Mouse (Mus musculus): Measurements from ENCODE around the gene Srsf5. TPM values are rescaled to one million over a fixed set of nuclear protein-coding genes. Genes with fewer than 3 reads are reported as not detected.

Gene Srsf5
- polyA plus RNA-seq, 1 experiment from 2014 or later, result 461 TPM

- no peak overlapping the region for H3K9ac ChIP-seq (ENCODE audit: low read length)
- H3K9me3 ChIP-seq (ENCODE audit: control insufficient read depth, low read length), result no peaks in the 10 kb centered on the region
- ATAC-seq (replicated peaks; ENCODE audit: low FRiP score) (no peak), DNase-seq (ENCODE audit: low spot score) (peak; percentile 37)
- H3K36me3 ChIP-seq (ENCODE audit: control insufficient read depth, insufficient read depth, low read length), result no peaks in the 10 kb centered on the region
- no peak overlapping the region for H3K27ac ChIP-seq (ENCODE audit: low read depth, low read length)
- 90% methylated on average over 11 of the region's 11 CpGs for WGBS
- H3K27me3 ChIP-seq (ENCODE audit: control insufficient read depth, insufficient read depth, low read length), result no peaks in the 10 kb centered on the region
- H3K4me3 ChIP-seq (ENCODE audit: low read depth, low read length), result no peak overlapping the region
- no peaks in the 10 kb centered on the region for H3K4me1 ChIP-seq (replicated peaks; ENCODE audit: control insufficient read depth, insufficient read depth, low read length)
- no peak overlapping the region for H3K4me2 ChIP-seq (ENCODE audit: low read depth, low read length, severe bottlenecking)
These were observed 30.8 kb downstream of the Srsf5 start for GRCm38 (mm10) chr12:80975939-80976671.

- H3K27me3 ChIP-seq (ENCODE audit: control insufficient read depth, insufficient read depth, low read length), result no peaks in the 10 kb centered on the region
- H3K4me1 ChIP-seq (replicated peaks; ENCODE audit: control insufficient read depth, insufficient read depth, low read length), result no peaks in the 10 kb centered on the region
- ATAC-seq (replicated peaks; ENCODE audit: low FRiP score), result no peak
- H3K9ac ChIP-seq (ENCODE audit: low read length), result no peak overlapping the region
- no peak overlapping the region for H3K4me2 ChIP-seq (ENCODE audit: low read depth, low read length, severe bottlenecking)
- H3K27ac ChIP-seq (ENCODE audit: low read depth, low read length), result no peak overlapping the region
- no peaks in the 10 kb centered on the region for H3K36me3 ChIP-seq (ENCODE audit: control insufficient read depth, insufficient read depth, low read length)
- DNase-seq (ENCODE audit: low spot score), result peak; percentile 87
- WGBS, result 0% methylated on average over 7 of the region's 7 CpGs
- no peak overlapping the region for H3K4me3 ChIP-seq (ENCODE audit: low read depth, low read length)
- H3K9me3 ChIP-seq (ENCODE audit: control insufficient read depth, low read length), result no peaks in the 10 kb centered on the region
These were observed 37.0 kb downstream of the Srsf5 start for GRCm38 (mm10) chr12:80982326-80982725.

GRCm38 (mm10) chr12:80983695-80984094 is 38.4 kb downstream of the Srsf5 start:
- Histone ChIP-seq H3K9me3 (ENCODE audit: control insufficient read depth, low read length) (no peaks in the 10 kb centered on the region), H3K4me1 (replicated peaks; ENCODE audit: control insufficient read depth, insufficient read depth, low read length) (no peaks in the 10 kb centered on the region), H3K36me3 (ENCODE audit: control insufficient read depth, insufficient read depth, low read length) (no peaks in the 10 kb centered on the region), H3K9ac (ENCODE audit: low read length) (no peak overlapping the region), H3K4me2 (ENCODE audit: low read depth, low read length, severe bottlenecking) (no peak overlapping the region), H3K27me3 (ENCODE audit: control insufficient read depth, insufficient read depth, low read length) (no peaks in the 10 kb centered on the region), H3K4me3 (ENCODE audit: low read depth, low read length) (no peak overlapping the region), H3K27ac (ENCODE audit: low read depth, low read length) (no peak overlapping the region)
- ATAC-seq (replicated peaks; ENCODE audit: low FRiP score), result no peak
- DNase-seq (ENCODE audit: low spot score), result peak; percentile 37
- WGBS, result 85% methylated on average over 9 of the region's 9 CpGs

DNA sequence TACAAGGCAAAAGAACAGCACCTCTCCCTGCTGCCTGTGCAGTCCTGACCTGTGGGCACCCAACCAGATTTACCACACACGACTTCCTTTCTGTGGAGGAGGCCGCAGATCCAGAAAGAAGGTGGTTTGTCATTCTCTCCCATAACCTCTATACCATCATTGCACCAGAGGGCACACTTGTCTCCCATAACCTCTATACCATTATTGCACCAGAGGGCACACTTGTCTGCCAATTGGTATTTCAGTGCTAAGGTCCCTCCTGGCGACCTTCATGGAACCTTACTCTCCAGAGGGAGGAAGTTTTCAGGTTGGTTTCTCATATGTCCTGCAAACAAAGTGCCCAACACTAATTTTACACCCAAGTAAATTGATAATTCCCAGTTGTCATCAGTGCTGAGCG is 41.3 kb downstream of the Srsf5 start:
- DNase-seq (ENCODE audit: low spot score) (peak; percentile 24), ATAC-seq (replicated peaks; ENCODE audit: low FRiP score) (no peak)
- H3K9ac ChIP-seq (ENCODE audit: low read length), result no peak overlapping the region
- H3K27me3 ChIP-seq (ENCODE audit: control insufficient read depth, insufficient read depth, low read length), result no peaks in the 10 kb centered on the region
- H3K4me1 ChIP-seq (replicated peaks; ENCODE audit: control insufficient read depth, insufficient read depth, low read length), result peaks cover 3% of the 10 kb centered on the region
- no peak overlapping the region for H3K4me3 ChIP-seq (ENCODE audit: low read depth, low read length)
- H3K4me2 ChIP-seq (ENCODE audit: low read depth, low read length, severe bottlenecking), result no peak overlapping the region
- H3K9me3 ChIP-seq (ENCODE audit: control insufficient read depth, low read length), result no peaks in the 10 kb centered on the region
- H3K36me3 ChIP-seq (ENCODE audit: control insufficient read depth, insufficient read depth, low read length), result no peaks in the 10 kb centered on the region
- no peak overlapping the region for H3K27ac ChIP-seq (ENCODE audit: low read depth, low read length)
- WGBS, result 81% methylated on average over 4 of the region's 4 CpGs

- Histone ChIP-seq H3K4me2 (ENCODE audit: low read depth, low read length, severe bottlenecking) (no peak overlapping the region), H3K27ac (ENCODE audit: low read depth, low read length) (no peak overlapping the region), H3K4me1 (replicated peaks; ENCODE audit: control insufficient read depth, insufficient read depth, low read length) (peaks cover 3% of the 10 kb centered on the region), H3K9ac (ENCODE audit: low read length) (no peak overlapping the region), H3K36me3 (ENCODE audit: control insufficient read depth, insufficient read depth, low read length) (no peaks in the 10 kb centered on the region), H3K4me3 (ENCODE audit: low read depth, low read length) (no peak overlapping the region), H3K27me3 (ENCODE audit: control insufficient read depth, insufficient read depth, low read length) (no peaks in the 10 kb centered on the region), H3K9me3 (ENCODE audit: control insufficient read depth, low read length) (no peaks in the 10 kb centered on the region)
- 89% methylated on average over 3 of the region's 3 CpGs for WGBS
- peak; percentile 24 for DNase-seq (ENCODE audit: low spot score)
- no peak for ATAC-seq (replicated peaks; ENCODE audit: low FRiP score)
These were observed 43.0 kb downstream of the Srsf5 start for GRCm38 (mm10) chr12:80988286-80988685.

DNA sequence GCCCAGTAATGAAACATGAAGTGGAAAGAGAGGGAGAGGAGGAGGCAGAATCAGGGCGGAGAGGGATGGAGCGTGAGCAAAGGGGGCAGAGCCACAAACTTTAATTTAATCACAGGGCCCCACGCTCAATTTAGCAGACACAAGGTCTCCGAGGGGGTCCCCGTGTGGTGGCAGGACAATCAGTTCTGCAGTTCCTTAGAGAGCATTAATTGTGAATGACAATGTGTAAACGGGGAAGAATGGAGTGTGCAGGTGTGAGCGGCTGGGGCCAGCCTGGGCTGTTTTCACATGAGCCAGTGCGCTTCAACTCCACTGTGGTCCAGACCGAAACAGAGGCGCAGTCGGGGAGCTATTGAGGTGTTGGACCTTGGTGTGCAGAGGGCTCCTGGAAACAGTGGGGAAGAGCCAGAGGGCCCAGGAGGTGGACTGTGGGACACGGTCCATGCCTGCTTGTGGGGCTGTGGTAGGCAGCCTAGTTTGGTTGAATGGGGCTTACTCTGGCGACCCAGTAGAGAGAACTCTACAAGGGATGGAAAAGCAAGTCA is 45.7 kb downstream of the Srsf5 start:
- peaks cover 3% of the 10 kb centered on the region; the same call in 1 of the 2 replicates for H3K9me3 ChIP-seq (ENCODE audit: control insufficient read depth, low read length)
- H3K27ac ChIP-seq (ENCODE audit: low read depth, low read length), result no peak overlapping the region
- H3K4me2 ChIP-seq (ENCODE audit: low read depth, low read length, severe bottlenecking), result no peak overlapping the region
- H3K4me3 ChIP-seq (ENCODE audit: low read depth, low read length), result no peak overlapping the region
- DNase-seq (ENCODE audit: low spot score) (peak; percentile 49), ATAC-seq (replicated peaks; ENCODE audit: low FRiP score) (0 out of 2 replicates have a peak, but pooled peaks have one; percentile 39)
- no peak overlapping the region for H3K9ac ChIP-seq (ENCODE audit: low read length)
- H3K36me3 ChIP-seq (ENCODE audit: control insufficient read depth, insufficient read depth, low read length), result no peaks in the 10 kb centered on the region
- H3K4me1 ChIP-seq (replicated peaks; ENCODE audit: control insufficient read depth, insufficient read depth, low read length), result peaks cover 3% of the 10 kb centered on the region
- 35% methylated on average over 13 of the region's 13 CpGs for WGBS
- no peaks in the 10 kb centered on the region for H3K27me3 ChIP-seq (ENCODE audit: control insufficient read depth, insufficient read depth, low read length)

GRCm38 (mm10) chr12:80991806-80992205 is 46.5 kb downstream of the Srsf5 start:
- no peak overlapping the region for H3K4me2 ChIP-seq (ENCODE audit: low read depth, low read length, severe bottlenecking)
- no peak overlapping the region for H3K27ac ChIP-seq (ENCODE audit: low read depth, low read length)
- H3K27me3 ChIP-seq (ENCODE audit: control insufficient read depth, insufficient read depth, low read length), result no peaks in the 10 kb centered on the region
- peaks cover 3% of the 10 kb centered on the region for H3K4me1 ChIP-seq (replicated peaks; ENCODE audit: control insufficient read depth, insufficient read depth, low read length)
- DNase-seq (ENCODE audit: low spot score) (peak; percentile 39), ATAC-seq (replicated peaks; ENCODE audit: low FRiP score) (no peak)
- peaks cover 3% of the 10 kb centered on the region; the same call in 1 of the 2 replicates for H3K9me3 ChIP-seq (ENCODE audit: control insufficient read depth, low read length)
- WGBS, result 92% methylated on average over 10 of the region's 10 CpGs
- H3K9ac ChIP-seq (ENCODE audit: low read length), result no peak overlapping the region
- H3K36me3 ChIP-seq (ENCODE audit: control insufficient read depth, insufficient read depth, low read length), result no peaks in the 10 kb centered on the region
- no peak overlapping the region for H3K4me3 ChIP-seq (ENCODE audit: low read depth, low read length)

GRCm38 (mm10) chr12:80992540-80993122 is 47.3 kb downstream of the Srsf5 start:
- Histone ChIP-seq H3K27ac (ENCODE audit: low read depth, low read length) (no peak overlapping the region), H3K36me3 (ENCODE audit: control insufficient read depth, insufficient read depth, low read length) (no peaks in the 10 kb centered on the region), H3K4me2 (ENCODE audit: low read depth, low read length, severe bottlenecking) (no peak overlapping the region), H3K9me3 (ENCODE audit: control insufficient read depth, low read length) (peaks cover 3% of the 10 kb centered on the region; the same call in 1 of the 2 replicates), H3K27me3 (ENCODE audit: control insufficient read depth, insufficient read depth, low read length) (no peaks in the 10 kb centered on the region), H3K4me3 (ENCODE audit: low read depth, low read length) (no peak overlapping the region), H3K9ac (ENCODE audit: low read length) (no peak overlapping the region), H3K4me1 (replicated peaks; ENCODE audit: control insufficient read depth, insufficient read depth, low read length) (peaks cover 3% of the 10 kb centered on the region)
- ATAC-seq (replicated peaks; ENCODE audit: low FRiP score) (no peak), DNase-seq (ENCODE audit: low spot score) (no peak)
- WGBS, result 89% methylated on average over 8 of the region's 8 CpGs

All from forebrain, embryonic 11.5 days (tissue).